In genomic region chr9:7014733-7015132, GRCm38 (mm10) we compare ENCODE assay signal across 22 mouse cellular contexts.
"Had no signal": no experiment of that assay in that cellular context is flagged by ENCODE, and none has a peak within 500 bp of the region (broad histone marks: within the 10 kb centered on the region; RNA-seq: fewer than 3 reads in every experiment).

No protein-coding gene starts in this region.

- H3K27me3 ChIP-seq: heart, embryonic 13.5 days; heart, embryonic 15.5 days; hindbrain, embryonic 13.5 days; hindbrain, embryonic 15.5 days; kidney, embryonic 15.5 days; limb, embryonic 12.5 days; liver, embryonic 12.5 days had no signal

- H3K4me2 ChIP-seq: heart, embryonic 11.5 days; heart, embryonic 13.5 days; heart, embryonic 15.5 days; hindbrain, embryonic 13.5 days; hindbrain, embryonic 15.5 days; kidney, embryonic 15.5 days; limb, embryonic 12.5 days; liver, embryonic 12.5 days had no signal

- H3K4me3 ChIP-seq: heart, embryonic 13.5 days; heart, embryonic 15.5 days; hindbrain, embryonic 13.5 days; hindbrain, embryonic 15.5 days; kidney, embryonic 15.5 days; layer of hippocampus, adult 2 months; left cerebral cortex, adult 2 months; limb, embryonic 10.5 days; limb, embryonic 12.5 days; liver, embryonic 12.5 days had no signal

- H3K4me1 ChIP-seq: heart, embryonic 13.5 days; heart, embryonic 15.5 days; hindbrain, embryonic 13.5 days; hindbrain, embryonic 15.5 days; kidney, embryonic 15.5 days; limb, embryonic 10.5 days; limb, embryonic 12.5 days; liver, embryonic 12.5 days had no signal

- ATAC-seq: hindbrain, postnatal 0 days; intestine, embryonic 16.5 days; liver, embryonic 12.5 days had no signal

- H3K9me3 ChIP-seq: heart, embryonic 13.5 days; heart, embryonic 15.5 days; hindbrain, embryonic 13.5 days; hindbrain, embryonic 15.5 days; kidney, embryonic 15.5 days; limb, embryonic 10.5 days; limb, embryonic 12.5 days; liver, embryonic 12.5 days had no signal

- H3K9ac ChIP-seq: heart, embryonic 13.5 days; heart, embryonic 15.5 days; hindbrain, embryonic 13.5 days; hindbrain, embryonic 15.5 days; kidney, embryonic 15.5 days; limb, embryonic 12.5 days; liver, embryonic 12.5 days; liver, embryonic 14.5 days had no signal

- H3K36me3 ChIP-seq: heart, embryonic 15.5 days; limb, embryonic 10.5 days; liver, embryonic 12.5 days had no signal

- DNase-seq: gastrocnemius, postnatal 14 days; gastrocnemius, postnatal 36 days; heart, adult 18-20 months; heart, postnatal 14 days; heart, postnatal 36 days; kidney, adult 11 months; kidney, postnatal 36 days had no signal

- H3K27ac ChIP-seq: heart, embryonic 13.5 days; heart, embryonic 15.5 days; hindbrain, embryonic 13.5 days; hindbrain, embryonic 15.5 days; hindbrain, postnatal 0 days; kidney, embryonic 15.5 days; kidney, postnatal 0 days; layer of hippocampus, adult 2 months; left cerebral cortex, adult 2 months; limb, embryonic 10.5 days; limb, embryonic 12.5 days; liver, embryonic 12.5 days; liver, embryonic 14.5 days had no signal
